Mouse (Mus musculus) kidney, postnatal 4 days (tissue): ENCODE data around the gene Gm17359.

Source experiments
- DNase-seq, 2 experiments: peaks; one replicate each; pipeline ENCODE4 v3.0.0; 2021; ENCODE audit warnings: mixed read lengths in 2 of 2

Gene Gm17359

DNA sequence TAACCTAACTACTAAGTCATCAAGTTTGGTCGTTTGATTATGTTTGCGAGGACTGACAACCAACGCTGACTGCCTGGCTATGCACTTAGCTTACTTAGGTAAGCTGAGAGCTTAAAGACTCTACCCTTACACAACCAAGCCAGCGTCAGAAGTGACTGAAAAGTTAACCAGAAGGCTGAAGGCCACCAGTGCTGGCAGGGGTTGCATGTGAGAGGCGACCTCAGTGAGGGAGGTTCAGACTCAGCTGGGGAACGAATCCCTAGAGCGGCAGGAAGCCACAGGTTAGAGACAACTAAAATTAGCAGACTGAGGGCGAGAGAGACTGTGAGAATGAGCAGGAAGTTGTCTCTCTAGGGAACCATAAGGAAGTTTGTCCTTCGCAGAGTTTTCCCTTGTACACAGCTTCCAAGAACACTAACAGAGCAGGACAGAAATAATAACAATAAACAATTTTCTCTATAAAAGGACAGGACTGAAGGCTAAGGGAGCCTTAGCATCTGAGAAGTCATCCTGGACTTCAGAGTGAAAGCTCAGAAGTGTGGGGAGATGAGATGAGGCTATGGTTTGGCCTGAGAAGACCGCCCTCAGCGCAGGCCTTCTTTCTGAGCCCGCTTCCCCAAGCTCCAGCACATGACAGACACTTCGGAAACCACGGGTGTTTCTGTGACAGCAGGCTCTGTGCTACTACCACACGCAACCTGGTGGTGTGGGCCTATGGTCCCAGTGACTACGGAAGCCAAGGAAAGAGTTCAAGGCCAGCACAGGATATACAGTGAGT lies 148.0 kb downstream of the Gm17359 start:
- DNase-seq: peak in 1 of 2 experiments; percentile 12

DNA sequence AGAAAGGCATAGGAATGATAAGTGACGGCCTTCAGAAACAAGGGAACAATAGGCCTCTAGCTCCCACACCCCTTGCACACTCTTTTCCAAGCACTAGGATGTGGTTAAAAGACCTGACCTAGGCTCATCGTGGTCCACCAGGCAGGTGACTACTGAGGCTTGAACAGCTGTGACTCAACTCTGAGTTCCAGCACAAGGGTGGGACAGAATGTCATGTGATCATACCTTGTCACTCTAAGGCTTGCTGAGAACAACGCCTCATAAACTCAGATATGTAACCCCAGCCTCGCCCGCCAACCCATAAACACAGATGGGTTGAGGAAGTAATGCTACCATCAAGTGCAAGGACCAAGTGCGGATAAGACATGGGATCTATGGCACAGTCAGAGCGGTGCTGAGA lies 151.6 kb downstream of the Gm17359 start:
- no peak for DNase-seq

DNA sequence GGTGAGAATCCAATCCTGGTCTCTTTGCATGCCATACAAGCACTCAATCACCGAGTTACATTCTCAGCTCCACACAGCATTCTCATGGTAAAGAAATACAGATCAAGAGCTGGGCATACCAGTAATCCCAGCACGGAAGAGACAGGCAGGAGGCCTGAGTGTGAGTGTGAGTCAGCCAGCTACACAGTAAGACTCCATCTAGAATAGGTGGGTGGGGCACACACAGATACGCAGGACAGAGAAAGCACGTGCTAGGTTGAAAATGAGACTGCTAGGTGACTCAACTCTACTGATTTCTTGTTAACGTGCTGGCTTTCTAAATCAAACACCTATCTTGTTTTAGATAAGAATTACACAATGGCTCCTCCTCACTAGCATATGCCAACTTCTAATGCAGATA lies 153.6 kb downstream of the Gm17359 start:
- no peak for DNase-seq

DNA sequence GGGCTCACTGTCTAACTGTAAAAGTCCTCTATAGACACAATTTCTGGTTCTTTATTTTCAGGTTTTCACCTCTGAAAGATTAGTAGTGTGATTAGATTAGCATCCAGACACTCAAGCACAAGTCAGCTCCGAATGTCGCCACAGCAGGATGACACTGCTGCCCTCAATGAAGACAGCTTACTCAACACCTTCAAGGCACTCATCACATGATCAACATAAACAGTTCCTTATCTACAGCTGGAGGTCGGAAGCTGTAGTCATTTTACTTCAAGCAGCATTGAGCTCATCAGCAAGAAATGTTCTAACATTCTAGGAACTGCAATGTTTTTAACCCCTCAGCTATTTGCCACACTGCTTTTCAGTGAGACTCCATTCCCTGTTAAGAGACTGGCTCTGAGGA lies 155.2 kb downstream of the Gm17359 start:
- DNase-seq: no peak

DNA sequence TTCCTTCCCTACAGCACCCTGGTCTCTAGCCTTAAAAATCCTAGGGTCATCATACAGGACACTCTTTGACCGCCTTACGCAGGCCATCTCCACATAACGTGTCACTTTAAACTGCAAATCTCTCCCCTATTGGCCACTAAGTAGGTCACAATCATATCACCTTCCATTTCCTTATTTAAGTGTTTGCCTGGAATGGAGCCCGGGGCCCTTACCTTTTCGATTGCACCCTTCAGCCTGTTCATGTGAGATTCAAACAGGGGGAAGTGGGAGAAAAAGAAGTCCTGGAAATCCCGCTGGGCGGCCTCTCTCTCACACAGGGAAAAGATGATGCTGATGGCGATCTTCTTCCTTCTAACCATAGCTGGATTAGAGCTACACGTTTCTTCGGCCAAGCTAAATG lies 156.6 kb downstream of the Gm17359 start:
- DNase-seq: no peak

DNA sequence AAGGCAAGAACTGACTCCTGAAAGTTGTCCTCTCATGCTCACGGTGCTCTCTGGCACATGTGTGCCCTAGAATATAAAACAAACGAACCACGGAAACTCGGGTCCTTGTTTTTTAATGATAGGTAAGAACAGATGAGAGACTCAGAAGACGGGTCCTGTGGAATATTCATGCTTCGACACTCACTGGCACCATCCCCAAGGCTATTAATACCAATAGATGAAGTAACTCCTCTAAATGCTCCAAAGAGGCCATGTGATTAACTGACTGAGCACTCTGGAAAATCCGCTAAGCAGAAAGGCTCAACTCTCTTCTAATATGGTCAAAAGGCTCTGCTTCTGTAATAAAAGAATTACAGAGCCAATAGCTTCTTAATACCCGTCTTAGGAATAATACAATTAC lies 157.6 kb downstream of the Gm17359 start:
- no peak for DNase-seq

DNA sequence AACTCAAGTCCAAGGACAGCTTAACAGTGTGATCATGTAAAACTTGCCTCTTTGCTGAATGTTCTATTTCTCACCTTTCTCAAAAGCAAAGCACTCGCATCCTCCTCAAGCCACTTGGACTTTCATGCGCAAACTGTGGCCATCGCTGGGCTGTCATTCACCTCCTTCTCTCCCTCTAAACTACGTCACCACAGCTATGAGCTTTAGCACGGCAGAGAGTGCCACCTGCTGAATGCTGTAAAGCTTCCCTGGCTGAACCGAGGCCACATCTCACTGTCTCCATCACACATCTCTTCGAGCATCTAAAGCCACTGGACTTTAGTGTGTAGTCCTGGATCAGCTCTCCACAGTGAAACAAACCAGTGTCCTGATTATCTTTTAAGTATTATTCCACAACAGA lies 158.7 kb downstream of the Gm17359 start:
- DNase-seq: no peak

DNA sequence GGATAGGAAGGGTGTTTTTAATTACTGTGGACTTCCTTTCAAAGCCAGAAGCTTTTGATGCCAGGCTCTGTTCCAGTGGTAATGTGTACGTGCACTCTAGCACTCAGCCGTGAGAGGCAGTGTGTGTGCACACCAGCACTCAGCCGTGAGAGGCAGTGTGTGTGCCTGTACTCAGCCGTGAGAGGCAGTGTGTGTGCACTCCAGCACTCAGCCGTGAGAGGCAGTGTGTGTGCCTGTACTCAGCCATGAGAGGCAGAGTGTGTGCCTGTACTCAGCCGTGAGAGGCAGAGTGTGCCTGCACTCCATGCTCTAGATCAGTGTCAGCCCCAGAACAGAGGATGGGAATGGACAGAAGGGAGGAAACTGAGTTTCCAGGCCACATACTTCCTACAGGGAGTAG lies 160.2 kb downstream of the Gm17359 start:
- no peak for DNase-seq

DNA sequence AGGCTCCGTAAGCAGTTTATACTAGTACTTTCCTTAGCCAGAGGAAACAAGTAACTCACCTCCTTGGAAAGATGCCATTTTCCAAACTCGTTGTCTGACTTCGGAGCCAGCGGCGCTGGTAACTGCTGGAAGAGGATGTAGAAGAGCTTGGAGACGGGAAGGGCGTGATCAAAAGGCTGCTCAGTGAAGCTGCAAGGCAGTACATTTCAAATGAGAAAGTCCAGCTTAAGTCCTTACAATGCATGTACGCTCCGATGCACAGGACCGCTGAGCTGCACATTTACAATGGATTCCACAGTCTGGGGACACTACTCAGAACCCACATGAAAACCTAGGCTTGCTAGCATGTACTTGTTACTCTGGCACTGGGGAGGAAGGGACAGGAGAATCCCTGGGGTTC lies 163.8 kb downstream of the Gm17359 start:
- DNase-seq: peak in 1 of 2 experiments; percentile 43

DNA sequence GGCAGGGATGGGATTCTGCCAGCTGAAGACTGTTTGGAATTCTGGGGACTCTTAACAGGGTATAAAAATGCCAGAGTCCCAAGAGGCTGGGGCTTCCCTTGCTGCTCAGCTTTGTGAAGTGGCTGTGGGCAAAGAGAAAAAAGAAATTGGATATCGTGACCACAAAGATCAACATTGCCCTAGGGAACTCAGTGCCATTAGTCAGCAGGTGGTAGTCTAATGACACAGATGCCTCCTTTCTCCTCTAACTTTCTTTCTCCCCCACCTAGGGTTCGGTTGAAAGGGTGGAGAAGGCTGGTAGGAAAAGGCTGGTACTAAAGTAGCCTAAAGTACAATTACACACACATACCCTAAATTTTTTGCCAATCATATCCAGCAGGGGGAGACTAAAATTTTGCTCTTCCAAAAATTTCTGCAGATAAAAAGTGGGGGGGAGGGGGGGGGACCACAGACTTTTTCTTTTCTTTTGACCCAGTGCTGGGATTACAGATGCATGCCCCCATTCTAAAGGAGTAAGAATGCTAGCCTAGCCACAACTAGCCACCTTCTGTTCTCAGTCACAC lies 164.8 kb downstream of the Gm17359 start:
- DNase-seq: no peak
